Mouse (Mus musculus): ENCODE measurements at regions not wholly inside any gene's neighbourhood (a gene's known extent, or its start where the extent isn't known, plus 50 kb on each side); places are given as distances from the start of the nearest gene placed in this dataset.

GRCm38 (mm10) chr1:119304470-119304980 is 117.5 kb downstream of the Inhbb start:
- H3K4me3 ChIP-seq: no peak overlapping the region
- peaks cover 10% of the 10 kb centered on the region; the same call in 1 of the 2 replicates for H3K4me1 ChIP-seq
- no peak overlapping the region for H3K27ac ChIP-seq
- H3K27me3 ChIP-seq: no peaks in the 10 kb centered on the region
- no peaks in the 10 kb centered on the region for H3K9me3 ChIP-seq
- no peak overlapping the region for H3K9ac ChIP-seq
- no peak for ATAC-seq (ENCODE audit: insufficient number of reproducible peaks, insufficient read depth, low FRiP score, low TSS enrichment)
- no peaks in the 10 kb centered on the region for H3K36me3 ChIP-seq
- 23% methylated on average over 9 of the region's 9 CpGs for WGBS
- no peak overlapping the region for H3K4me2 ChIP-seq (replicated peaks)

- no peaks in the 10 kb centered on the region for H3K9me3 ChIP-seq
- H3K27ac ChIP-seq: no peak overlapping the region
- WGBS: 70% methylated on average over 7 of the region's 7 CpGs
- ATAC-seq (ENCODE audit: insufficient number of reproducible peaks, insufficient read depth, low FRiP score, low TSS enrichment): no peak
- no peak overlapping the region for H3K4me2 ChIP-seq (replicated peaks)
- H3K36me3 ChIP-seq: no peaks in the 10 kb centered on the region
- peaks cover 10% of the 10 kb centered on the region; the same call in 1 of the 2 replicates for H3K4me1 ChIP-seq
- H3K9ac ChIP-seq: no peak overlapping the region
- no peak overlapping the region for H3K4me3 ChIP-seq
- no peaks in the 10 kb centered on the region for H3K27me3 ChIP-seq
Observed at GRCm38 (mm10) chr1:119302349-119302995, 119.6 kb downstream of the Inhbb start.

- ATAC-seq (ENCODE audit: insufficient number of reproducible peaks, insufficient read depth, low FRiP score, low TSS enrichment): no peak
- Histone ChIP-seq H3K4me1 (peaks cover 10% of the 10 kb centered on the region; the same call in 1 of the 2 replicates), H3K9ac (no peak overlapping the region), H3K36me3 (no peaks in the 10 kb centered on the region), H3K9me3 (no peaks in the 10 kb centered on the region), H3K4me3 (no peak overlapping the region), H3K27ac (no peak overlapping the region), H3K4me2 (replicated peaks) (no peak overlapping the region), H3K27me3 (no peaks in the 10 kb centered on the region)
- 88% methylated on average over 7 of the region's 7 CpGs for WGBS
Observed at GRCm38 (mm10) chr1:119301931-119302330, 120.1 kb downstream of the Inhbb start.

- Histone ChIP-seq H3K9ac (no peak overlapping the region), H3K4me2 (replicated peaks) (no peak overlapping the region), H3K9me3 (no peaks in the 10 kb centered on the region), H3K4me3 (no peak overlapping the region), H3K4me1 (peaks cover 10% of the 10 kb centered on the region; the same call in 1 of the 2 replicates), H3K27ac (no peak overlapping the region), H3K27me3 (no peaks in the 10 kb centered on the region), H3K36me3 (no peaks in the 10 kb centered on the region)
- WGBS: 83% methylated on average over 11 of the region's 11 CpGs
- ATAC-seq (ENCODE audit: insufficient number of reproducible peaks, insufficient read depth, low FRiP score, low TSS enrichment): no peak
Observed at GRCm38 (mm10) chr1:119301258-119301657, 120.8 kb downstream of the Inhbb start.

- ATAC-seq (ENCODE audit: insufficient number of reproducible peaks, insufficient read depth, low FRiP score, low TSS enrichment): no peak
- Histone ChIP-seq H3K9me3 (no peaks in the 10 kb centered on the region), H3K4me2 (replicated peaks) (no peak overlapping the region), H3K9ac (no peak overlapping the region), H3K27ac (no peak overlapping the region), H3K4me1 (peaks cover 6% of the 10 kb centered on the region; the same call in 1 of the 2 replicates), H3K4me3 (no peak overlapping the region), H3K36me3 (no peaks in the 10 kb centered on the region), H3K27me3 (no peaks in the 10 kb centered on the region)
- WGBS: 84% methylated on average over 12 of the region's 12 CpGs
Observed at GRCm38 (mm10) chr1:119299842-119300752, 122.0 kb downstream of the Inhbb start.

- Histone ChIP-seq H3K9me3 (no peaks in the 10 kb centered on the region), H3K27me3 (no peaks in the 10 kb centered on the region), H3K4me1 (no peaks in the 10 kb centered on the region), H3K4me3 (no peak overlapping the region), H3K36me3 (no peaks in the 10 kb centered on the region), H3K27ac (no peak overlapping the region), H3K9ac (no peak overlapping the region), H3K4me2 (replicated peaks) (no peak overlapping the region)
- 77% methylated on average over 6 of the region's 6 CpGs for WGBS
- ATAC-seq (ENCODE audit: insufficient number of reproducible peaks, insufficient read depth, low FRiP score, low TSS enrichment): no peak
Observed at GRCm38 (mm10) chr1:119298696-119299230, 123.3 kb downstream of the Inhbb start.

- Histone ChIP-seq H3K27me3 (no peaks in the 10 kb centered on the region), H3K4me3 (no peak overlapping the region), H3K9me3 (no peaks in the 10 kb centered on the region), H3K4me2 (replicated peaks) (no peak overlapping the region), H3K9ac (no peak overlapping the region), H3K36me3 (no peaks in the 10 kb centered on the region), H3K4me1 (no peaks in the 10 kb centered on the region), H3K27ac (no peak overlapping the region)
- WGBS: 84% methylated on average over 8 of the region's 8 CpGs
- ATAC-seq (ENCODE audit: insufficient number of reproducible peaks, insufficient read depth, low FRiP score, low TSS enrichment): no peak
Observed at GRCm38 (mm10) chr1:119295121-119295520, 126.9 kb downstream of the Inhbb start.

- Histone ChIP-seq H3K27ac (no peak overlapping the region), H3K27me3 (no peaks in the 10 kb centered on the region), H3K9me3 (no peaks in the 10 kb centered on the region), H3K4me1 (no peaks in the 10 kb centered on the region), H3K4me2 (replicated peaks) (no peak overlapping the region), H3K4me3 (no peak overlapping the region), H3K9ac (no peak overlapping the region), H3K36me3 (no peaks in the 10 kb centered on the region)
- WGBS: 84% methylated on average over 9 of the region's 9 CpGs
- no peak for ATAC-seq (ENCODE audit: insufficient number of reproducible peaks, insufficient read depth, low FRiP score, low TSS enrichment)
Observed at GRCm38 (mm10) chr1:119293839-119294238, 128.2 kb downstream of the Inhbb start.

GRCm38 (mm10) chr1:119292216-119292615 is 129.8 kb downstream of the Inhbb start:
- Histone ChIP-seq H3K9ac (no peak overlapping the region), H3K27me3 (no peaks in the 10 kb centered on the region), H3K4me1 (no peaks in the 10 kb centered on the region), H3K9me3 (no peaks in the 10 kb centered on the region), H3K27ac (no peak overlapping the region), H3K4me3 (no peak overlapping the region), H3K36me3 (no peaks in the 10 kb centered on the region), H3K4me2 (replicated peaks) (no peak overlapping the region)
- no peak for ATAC-seq (ENCODE audit: insufficient number of reproducible peaks, insufficient read depth, low FRiP score, low TSS enrichment)
- 74% methylated on average over 7 of the region's 7 CpGs for WGBS

- H3K4me1 ChIP-seq: no peaks in the 10 kb centered on the region
- H3K27ac ChIP-seq: no peak overlapping the region
- no peaks in the 10 kb centered on the region for H3K27me3 ChIP-seq
- H3K36me3 ChIP-seq: no peaks in the 10 kb centered on the region
- WGBS: 69% methylated on average over 8 of the region's 9 CpGs
- no peak overlapping the region for H3K4me2 ChIP-seq (replicated peaks)
- no peaks in the 10 kb centered on the region for H3K9me3 ChIP-seq
- no peak overlapping the region for H3K4me3 ChIP-seq
- H3K9ac ChIP-seq: no peak overlapping the region
- ATAC-seq (ENCODE audit: insufficient number of reproducible peaks, insufficient read depth, low FRiP score, low TSS enrichment): no peak
Observed at GRCm38 (mm10) chr1:119290165-119290916, 131.7 kb downstream of the Inhbb start.

- Histone ChIP-seq H3K4me3 (no peak overlapping the region), H3K27me3 (no peaks in the 10 kb centered on the region), H3K9ac (no peak overlapping the region), H3K4me1 (no peaks in the 10 kb centered on the region), H3K36me3 (no peaks in the 10 kb centered on the region), H3K4me2 (replicated peaks) (no peak overlapping the region), H3K9me3 (no peaks in the 10 kb centered on the region), H3K27ac (no peak overlapping the region)
- WGBS: 86% methylated on average over 11 of the region's 11 CpGs
- ATAC-seq (ENCODE audit: insufficient number of reproducible peaks, insufficient read depth, low FRiP score, low TSS enrichment): no peak
Observed at GRCm38 (mm10) chr1:119289516-119290164, 132.4 kb downstream of the Inhbb start.

Measured in embryonic facial prominence, embryonic 12.5 days (tissue).